Mouse (Mus musculus): Measurements from ENCODE around the gene Igsf8.

GRCm38 (mm10) chr1:172306196-172306595 is 44.8 kb downstream of the Igsf8 start:
- no peak for TF ChIP-seq CTCF (IDR thresholded peaks at IDR 0.05; ENCODE audit: borderline replicate concordance, insufficient read depth, low read length)
- TF ChIP-seq POLR2A (IDR thresholded peaks at IDR 0.05; ENCODE audit: low read depth, low read length): no peak

Measured in embryonic fibroblast, embryonic 13.5 days (primary cell).